Mouse (Mus musculus) lung, postnatal 0 days (tissue): ENCODE measurements around the gene Glp2r. TPM values are rescaled to one million over a fixed set of nuclear protein-coding genes. Genes with fewer than 3 reads are reported as not detected.
A peak's percentile ranks its signal among the peaks of the same experiment; 100 is the strongest.

ENCODE experiments used
- ATAC-seq: fragments of 200-750 bp; cut with Nextera tagmentation; 2 replicates; pipeline ENCODE4 v1.8.0; 2017; ENCODE audit warnings: moderate library complexity
- DNase-seq: peaks from one replicate; pipeline ENCODE4 v3.0.0-alpha.2; 2016; ENCODE audit warnings: low spot score
- H3K27ac ChIP-seq: fragments of 300-500 bp; sonication (generic); 2 replicates; pipeline ENCODE4 v1.5.1; 2014; ENCODE audit warnings: antibody characterized with exemption, mild to moderate bottlenecking, low read length, mixed read lengths
- H3K27me3 ChIP-seq: fragments of 300-500 bp; sonication (generic); replicated peaks from 2 replicates; pipeline ENCODE4 v1.6.1; 2014; ENCODE audit warnings: low read length, mixed read lengths; ENCODE audit not compliant: insufficient read depth
- H3K36me3 ChIP-seq: fragments of 300-500 bp; sonication (generic); 2 replicates; pipeline ENCODE4 v1.6.1; 2014; ENCODE audit warnings: low read length, mixed read lengths; ENCODE audit not compliant: insufficient read depth
- H3K4me1 ChIP-seq: fragments of 300-500 bp; sonication (generic); 2 replicates; pipeline ENCODE4 v1.6.1; 2014; ENCODE audit warnings: antibody characterized with exemption, low read depth, low read length, mixed read lengths; ENCODE audit not compliant: insufficient read depth
- H3K4me2 ChIP-seq: fragments of 300-500 bp; sonication (generic); replicated peaks from 2 replicates; pipeline ENCODE4 v1.6.1; 2014; ENCODE audit warnings: low read depth, mild to moderate bottlenecking, low read length, moderate library complexity, mixed read lengths
- H3K4me3 ChIP-seq: fragments of 300-500 bp; sonication (generic); 2 replicates; pipeline ENCODE4 v1.5.1; 2014; ENCODE audit warnings: low read depth, low read length
- H3K9ac ChIP-seq: fragments of 300-500 bp; sonication (generic); replicated peaks from 2 replicates; pipeline ENCODE4 v1.6.1; 2014; ENCODE audit warnings: low read depth, mild to moderate bottlenecking
- H3K9me3 ChIP-seq: fragments of 300-500 bp; sonication (generic); 2 replicates; pipeline ENCODE4 v1.6.1; 2016; ENCODE audit warnings: low read length, mixed read lengths
- CTCF ChIP-seq: IDR thresholded peaks from 2 replicates; pipeline ENCODE4 v1.5.1; 2016; ENCODE audit warnings: antibody characterized with exemption, mild to moderate bottlenecking
- EP300 ChIP-seq: IDR thresholded peaks from 2 replicates; pipeline ENCODE4 v1.6.1; 2016; ENCODE audit warnings: antibody characterized with exemption, mild to moderate bottlenecking, control low read depth
- WGBS: fragments of 180-500 bp; shearing (Covaris S2); extraction: QIAGEN DNeasy Blood & Tissue Kit; methylation state at CpG from one replicate; pipeline ENCODE4 v1.1.7; 2014; 5-methylcytosine and 5-hydroxymethylcytosine counted together
- polyA plus RNA-seq: library from polyadenylated mRNA; unstranded; fragments of >200 nt; fragmentation: Nextera tagmentation; extraction: Ambion mirVana; gene quantifications from 2 replicates; pipeline ENCODE4 v1.2.1, GENCODE M21; 2015

Gene Glp2r
- polyA plus RNA-seq, 1 experiment from 2014 or later = not detected

DNA sequence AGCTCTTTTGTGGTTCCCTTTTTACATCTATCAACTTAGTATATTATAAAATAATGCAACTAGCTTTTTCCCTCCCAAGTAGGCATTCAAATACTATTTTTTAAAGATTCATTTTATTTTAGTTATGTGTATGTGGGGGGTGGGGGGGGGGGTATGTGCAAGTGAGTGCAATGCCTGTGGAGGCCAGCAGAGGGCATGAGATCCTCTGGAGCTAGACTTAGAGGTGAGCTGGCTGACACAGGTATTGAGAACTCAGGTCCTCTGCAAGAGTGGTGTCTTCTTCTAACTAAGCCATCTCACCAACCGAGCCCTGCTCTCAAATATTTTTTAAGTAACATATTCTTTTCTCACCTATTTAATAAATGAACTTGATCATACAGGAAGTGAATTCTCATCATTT, 34.6 kb upstream of the Glp2r start:
- DNase-seq (no peak), ATAC-seq (no peak)
- Histone ChIP-seq H3K36me3 (no peaks in the 10 kb centered on the region), H3K27me3 (no peaks in the 10 kb centered on the region), H3K4me1 (no peaks in the 10 kb centered on the region), H3K9me3 (no peaks in the 10 kb centered on the region), H3K4me2 (no peak overlapping the region), H3K4me3 (no peak overlapping the region), H3K9ac (no peak overlapping the region), H3K27ac (no peak overlapping the region)
- TF ChIP-seq EP300 (no peak), CTCF (peak; percentile 30)
- WGBS = 97% methylated on average over 1 of the region's 1 CpGs

DNA sequence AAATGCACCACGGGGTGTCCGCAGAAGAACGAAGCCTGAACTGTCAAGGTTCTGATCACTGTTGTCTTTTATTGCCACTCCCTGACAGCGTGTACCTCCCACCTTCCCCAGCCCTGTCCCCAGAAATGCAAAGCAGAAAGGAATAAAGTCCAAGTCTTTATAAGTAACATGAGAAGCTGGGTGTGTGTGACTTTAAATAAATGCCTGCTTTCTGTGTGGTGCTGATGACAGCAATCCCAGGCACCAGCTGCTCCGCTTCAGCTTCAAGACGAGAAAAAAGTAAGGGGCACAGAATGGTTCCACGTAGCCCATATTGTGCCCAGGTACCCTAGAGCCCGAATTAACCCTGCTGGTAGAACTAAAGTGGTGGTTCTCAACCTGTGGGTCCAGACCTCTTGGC, 30.2 kb upstream of the Glp2r start:
- no peak for ATAC-seq
- 65% methylated on average over 8 of the region's 8 CpGs for WGBS
- no peak overlapping the region for H3K4me3 ChIP-seq
- TF ChIP-seq CTCF (no peak), EP300 (no peak)
- no peak overlapping the region for H3K9ac ChIP-seq
- H3K4me2 ChIP-seq = no peak overlapping the region
- H3K4me1 ChIP-seq = no peaks in the 10 kb centered on the region
- H3K9me3 ChIP-seq = no peaks in the 10 kb centered on the region
- no peak overlapping the region for H3K27ac ChIP-seq
- DNase-seq = no peak
- H3K27me3 ChIP-seq = no peaks in the 10 kb centered on the region
- H3K36me3 ChIP-seq = no peaks in the 10 kb centered on the region

DNA sequence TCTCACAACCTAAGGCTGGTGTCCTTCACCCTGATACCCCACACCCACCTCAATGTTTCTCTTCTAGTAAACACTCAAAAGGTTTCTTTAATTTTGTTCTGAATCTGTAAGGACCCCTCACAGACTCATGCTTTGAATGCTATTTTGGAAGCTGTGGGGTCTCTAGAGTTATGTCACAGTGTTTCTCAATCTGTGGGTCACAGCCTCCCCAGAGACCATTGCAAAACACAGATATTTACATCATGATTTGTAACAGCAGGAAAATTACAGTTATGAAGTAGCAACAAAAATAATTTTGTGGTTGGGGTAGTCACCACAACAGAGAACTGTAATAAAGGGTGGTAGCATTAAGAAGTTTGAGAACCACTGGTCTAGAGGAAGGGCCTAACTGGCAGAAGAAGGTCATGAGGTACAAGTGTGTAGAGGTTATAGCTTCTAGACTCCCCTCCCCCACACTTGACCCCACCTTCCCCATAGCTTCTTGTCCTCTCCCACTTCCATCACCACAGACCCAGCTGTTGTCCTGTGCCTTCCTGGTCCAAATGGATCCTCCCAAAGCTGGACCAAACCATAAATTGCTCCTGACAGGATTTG, 29.3 kb upstream of the Glp2r start:
- ATAC-seq (no peak), DNase-seq (no peak)
- H3K9ac ChIP-seq = no peak overlapping the region
- H3K4me3 ChIP-seq = no peak overlapping the region
- H3K27me3 ChIP-seq = no peaks in the 10 kb centered on the region
- no peaks in the 10 kb centered on the region for H3K36me3 ChIP-seq
- no peak overlapping the region for H3K4me2 ChIP-seq
- TF ChIP-seq CTCF = no peak
- no peak for TF ChIP-seq EP300
- H3K27ac ChIP-seq = no peak overlapping the region
- no peaks in the 10 kb centered on the region for H3K4me1 ChIP-seq
- no peaks in the 10 kb centered on the region for H3K9me3 ChIP-seq

DNA sequence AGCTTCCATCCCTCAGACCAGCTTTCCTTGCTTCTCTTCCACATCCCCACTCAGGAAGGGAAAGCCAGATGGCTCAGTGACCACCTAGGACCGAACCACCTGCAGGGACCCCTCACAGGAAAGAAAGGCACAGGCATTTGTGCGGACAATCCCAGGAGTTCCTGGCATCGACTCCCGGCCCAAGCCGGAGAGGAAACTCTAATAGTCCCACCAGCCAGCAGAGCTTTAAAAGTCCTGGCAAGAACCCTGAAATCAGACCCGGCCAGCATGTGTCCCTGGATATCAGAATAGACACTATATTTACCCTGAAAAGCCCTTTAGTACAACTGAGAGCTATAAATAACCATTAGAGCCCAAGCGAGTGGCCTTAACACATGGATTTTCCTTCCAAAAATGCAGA, 27.0 kb upstream of the Glp2r start, which contains the start of gene Dhrs7c:
Gene Dhrs7c, plus strand, starts transcription at position 257 of the 400 bp plus-strand sequence.
- ATAC-seq (no peak), DNase-seq (no peak)
- Histone ChIP-seq H3K4me2 (no peak within 1 kb of the TSS), H3K27me3 (no peaks in the 10 kb centered on the region), H3K36me3 (no peaks in the 10 kb centered on the region), H3K4me1 (no peaks in the 10 kb centered on the region), H3K27ac (no peak within 1 kb of the TSS), H3K9ac (no peak within 1 kb of the TSS), H3K9me3 (no peaks in the 10 kb centered on the region), H3K4me3 (no peak within 1 kb of the TSS)
- TF ChIP-seq CTCF (no peak), EP300 (no peak)
- 75% methylated on average over 7 of the region's 7 CpGs for WGBS

DNA sequence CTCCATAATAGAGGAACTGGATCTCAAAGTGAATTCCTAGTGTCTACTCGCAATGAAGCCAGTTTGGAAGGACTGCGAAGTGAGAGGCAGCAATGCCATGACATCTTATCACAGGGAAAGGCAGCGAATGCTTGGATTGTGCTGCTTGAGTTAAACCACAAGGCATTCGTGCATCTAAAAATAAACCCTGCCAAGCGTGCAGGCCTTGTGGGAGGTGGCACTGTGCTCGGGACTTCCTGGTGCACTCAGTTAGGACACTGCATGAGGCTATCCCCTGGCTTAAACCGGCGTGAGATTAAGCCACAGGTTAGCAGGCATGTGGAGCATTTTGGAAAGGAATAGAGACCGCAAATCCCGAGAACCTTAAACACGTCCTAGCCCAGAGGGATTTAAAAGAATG, 19.2 kb upstream of the Glp2r start:
- DNase-seq = no peak
- H3K9me3 ChIP-seq = no peaks in the 10 kb centered on the region
- no peak overlapping the region for H3K4me2 ChIP-seq
- H3K27me3 ChIP-seq = no peaks in the 10 kb centered on the region
- no peak for TF ChIP-seq EP300
- no peak for TF ChIP-seq CTCF
- H3K36me3 ChIP-seq = no peaks in the 10 kb centered on the region
- H3K4me1 ChIP-seq = no peaks in the 10 kb centered on the region
- no peak for ATAC-seq
- WGBS = 62% methylated on average over 11 of the region's 11 CpGs
- H3K4me3 ChIP-seq = no peak overlapping the region
- no peak overlapping the region for H3K27ac ChIP-seq
- H3K9ac ChIP-seq = no peak overlapping the region

DNA sequence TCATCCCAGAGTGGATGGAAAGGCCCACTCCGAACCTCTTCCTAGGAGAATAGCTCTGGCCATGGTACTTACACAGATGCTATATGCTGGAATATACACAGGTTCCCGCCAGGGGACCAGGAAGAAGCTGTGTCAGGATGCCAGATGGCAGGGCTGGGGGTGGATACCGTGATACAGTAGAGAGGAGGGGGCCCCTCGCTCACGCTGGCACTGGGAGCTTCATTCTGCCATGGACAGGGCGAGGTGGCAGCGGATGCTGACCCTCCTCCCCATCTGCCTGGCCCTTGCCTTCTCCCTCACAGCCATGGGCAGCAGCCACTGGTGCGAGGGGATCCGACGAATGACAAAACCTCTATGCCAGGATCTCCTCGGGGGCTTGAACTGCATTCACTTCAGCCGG, 3.4 kb upstream of the Glp2r start, which contains the start of gene Gsg1l2:
Gene Gsg1l2, plus strand, starts transcription at position 230 of the 400 bp plus-strand sequence.
- TF ChIP-seq EP300 (no peak), CTCF (no peak)
- Histone ChIP-seq H3K9ac (no peak within 1 kb of the TSS), H3K4me1 (no peaks in the 10 kb centered on the region), H3K27me3 (no peaks in the 10 kb centered on the region), H3K9me3 (no peaks in the 10 kb centered on the region), H3K4me2 (no peak within 1 kb of the TSS), H3K27ac (no peak within 1 kb of the TSS), H3K4me3 (no peak within 1 kb of the TSS), H3K36me3 (no peaks in the 10 kb centered on the region)
- 77% methylated on average over 12 of the region's 12 CpGs for WGBS
- DNase-seq (no peak), ATAC-seq (no peak)

DNA sequence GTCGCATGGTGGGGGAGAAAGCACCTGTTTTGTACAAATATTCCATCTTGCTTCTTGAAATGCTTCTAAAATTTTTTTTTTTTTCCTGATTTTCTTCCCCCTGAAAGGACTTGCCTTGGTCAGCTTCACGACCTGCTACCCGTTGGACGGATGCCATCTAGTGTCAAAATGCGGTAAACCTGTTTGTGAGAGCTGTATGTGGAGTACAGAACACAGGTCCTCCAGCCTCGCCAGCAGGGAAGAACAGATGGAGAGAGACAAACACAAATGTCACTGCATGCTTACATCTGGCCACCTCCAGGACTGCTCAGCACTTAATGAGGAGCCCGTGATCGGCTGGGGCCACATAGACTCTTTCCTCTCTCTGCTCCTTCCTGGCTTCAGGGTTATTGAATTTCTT, 1.6 kb upstream of the Glp2r start:
- no peak for ATAC-seq
- TF ChIP-seq CTCF (peak; percentile 46), EP300 (no peak)

More for the DNA sequence above, 1.6 kb upstream of the Glp2r start:
- no peak overlapping the region for H3K4me3 ChIP-seq
- no peaks in the 10 kb centered on the region for H3K36me3 ChIP-seq
- peak; percentile 32 for DNase-seq
- 17% methylated on average over 8 of the region's 8 CpGs for whole genome bisulfite sequencing
- H3K27ac ChIP-seq = no peak overlapping the region
- H3K27me3 ChIP-seq = no peaks in the 10 kb centered on the region
- H3K9me3 ChIP-seq = no peaks in the 10 kb centered on the region
- no peak overlapping the region for H3K9ac ChIP-seq
- no peaks in the 10 kb centered on the region for H3K4me1 ChIP-seq
- H3K4me2 ChIP-seq = no peak overlapping the region
